Mouse (Mus musculus) spleen, postnatal 4 days (tissue): ENCODE data around the gene Hist1h2bj.

Experiments
- DNase-seq, 2 experiments: peaks; one replicate each; pipeline ENCODE4 v3.0.0; 2022; ENCODE audit warnings: low spot score in 2 of 2

Hist1h2bj gene

DNA sequence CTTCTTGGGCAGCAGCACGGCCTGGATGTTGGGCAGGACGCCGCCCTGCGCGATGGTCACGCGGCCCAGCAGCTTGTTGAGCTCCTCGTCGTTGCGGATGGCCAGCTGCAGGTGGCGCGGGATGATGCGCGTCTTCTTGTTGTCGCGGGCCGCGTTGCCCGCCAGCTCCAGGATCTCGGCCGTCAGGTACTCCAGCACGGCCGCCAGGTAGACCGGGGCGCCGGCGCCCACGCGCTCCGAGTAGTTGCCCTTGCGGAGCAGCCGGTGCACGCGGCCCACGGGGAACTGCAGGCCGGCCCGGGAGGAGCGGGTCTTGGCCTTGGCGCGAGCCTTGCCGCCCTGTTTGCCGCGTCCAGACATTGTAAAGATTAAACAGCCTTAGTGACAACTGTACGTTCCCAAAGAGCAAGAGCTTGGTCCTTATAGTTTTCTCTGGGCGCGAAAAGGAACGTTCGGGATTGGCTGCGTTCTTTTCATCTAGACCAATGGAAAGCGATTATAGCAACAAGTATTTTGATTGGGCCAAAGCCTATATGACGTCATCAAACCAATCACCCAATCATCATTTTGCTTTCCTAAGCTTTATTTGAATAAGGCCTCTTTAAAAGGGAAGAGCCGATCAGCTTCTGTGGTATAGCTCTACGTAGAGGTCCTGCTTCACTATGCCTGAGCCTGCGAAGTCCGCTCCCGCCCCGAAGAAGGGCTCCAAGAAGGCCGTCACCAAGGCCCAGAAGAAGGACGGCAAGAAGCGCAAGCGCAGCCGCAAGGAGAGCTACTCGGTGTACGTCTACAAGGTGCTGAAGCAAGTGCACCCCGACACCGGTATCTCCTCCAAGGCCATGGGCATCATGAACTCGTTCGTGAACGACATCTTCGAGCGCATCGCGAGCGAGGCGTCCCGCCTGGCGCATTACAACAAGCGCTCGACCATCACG, at the start of gene Hist1h2bj, which contains the start of gene Hist1h2ag:
Hist1h2bj (plus strand) TSS at position 647 of the 935 bp plus-strand sequence.
Hist1h2ag (minus strand) TSS at position 377 of the 935 bp plus-strand sequence.
- DNase-seq: peak; percentile 88 to 91

DNA sequence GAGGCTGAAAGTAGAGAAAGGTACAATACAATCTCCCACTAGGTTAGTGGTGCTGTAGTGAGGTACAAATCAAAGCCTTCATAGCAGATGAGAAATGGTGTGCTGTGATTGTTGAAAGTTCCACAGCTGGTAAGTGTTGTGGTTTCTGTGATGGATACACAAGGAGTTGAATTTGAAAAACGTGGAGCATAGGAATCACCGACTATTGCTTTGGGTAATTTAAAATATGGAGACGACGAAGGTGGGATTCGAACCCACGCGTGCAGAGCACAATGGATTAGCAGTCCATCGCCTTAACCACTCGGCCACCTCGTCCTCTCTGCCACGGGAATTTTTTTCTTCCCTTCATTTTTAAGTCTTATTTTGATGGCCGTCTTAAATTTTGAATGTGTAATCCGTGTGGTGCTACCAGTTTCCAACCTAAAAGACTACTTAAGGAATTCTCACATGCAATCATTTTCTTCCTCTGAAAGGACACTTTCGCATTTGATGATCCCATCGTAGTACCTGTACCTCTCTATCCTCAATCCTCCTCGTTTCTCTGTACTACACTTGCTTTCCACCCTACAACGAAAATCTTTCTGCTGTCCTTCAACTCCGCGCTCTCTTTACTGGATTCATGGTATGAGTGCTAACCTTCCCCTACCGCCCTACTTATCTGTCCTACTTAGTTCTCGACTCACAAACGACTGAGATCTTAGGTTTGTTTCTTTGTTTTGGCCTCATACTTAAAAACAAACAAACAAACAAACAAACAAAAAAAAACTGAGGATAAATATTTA, 48.9 kb upstream of the Hist1h2bj start:
- DNase-seq: peak in 1 of 2 experiments; percentile 44

DNA sequence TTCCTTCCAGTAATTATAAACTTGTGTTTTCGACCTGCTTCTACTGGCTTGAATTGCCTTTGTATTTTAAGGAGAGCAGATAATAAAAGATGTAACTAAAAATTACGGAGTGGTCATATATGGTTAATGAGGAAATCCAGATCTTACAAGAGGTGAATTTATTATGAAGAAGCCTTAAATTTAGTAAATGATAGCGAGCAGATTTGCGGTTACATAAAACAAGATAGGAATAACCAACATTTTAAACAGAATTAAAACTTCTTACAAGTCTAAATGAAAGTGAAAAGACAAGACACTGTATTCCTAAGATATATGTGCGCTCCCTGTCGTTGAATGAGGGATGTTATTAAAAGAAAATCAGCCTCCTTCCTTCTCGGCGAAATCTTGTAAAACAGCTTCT, 48.1 kb upstream of the Hist1h2bj start:
- no peak for DNase-seq

DNA sequence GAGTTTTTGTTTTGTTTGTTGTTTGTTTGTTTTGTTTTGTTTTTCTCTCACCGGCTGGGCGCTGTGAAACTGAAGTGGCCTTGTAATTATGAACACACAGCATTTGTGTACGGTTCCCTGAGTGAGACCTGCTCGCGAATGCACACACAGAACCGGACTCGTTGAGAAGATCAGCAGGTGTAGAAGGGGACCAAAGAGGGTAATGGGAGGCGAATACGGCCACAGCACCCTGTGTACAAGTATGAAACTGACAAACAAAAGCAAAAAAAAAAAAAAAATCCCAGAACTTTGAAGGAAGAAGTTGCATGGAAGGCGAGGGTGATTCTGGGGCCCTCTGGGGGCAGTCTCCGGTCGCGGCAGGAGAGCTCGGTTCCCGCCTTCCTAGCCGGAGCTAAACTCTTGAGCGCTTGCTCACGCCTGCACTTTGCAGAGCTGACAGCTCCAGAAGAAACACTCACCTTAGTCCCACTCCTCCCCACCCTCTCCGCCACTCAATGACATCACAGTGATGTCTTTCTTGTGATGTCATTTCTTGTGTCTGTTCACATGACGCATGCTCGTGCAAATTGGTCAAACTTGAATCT, 47.6 kb upstream of the Hist1h2bj start:
- DNase-seq: peak in 1 of 2 experiments; percentile 37

DNA sequence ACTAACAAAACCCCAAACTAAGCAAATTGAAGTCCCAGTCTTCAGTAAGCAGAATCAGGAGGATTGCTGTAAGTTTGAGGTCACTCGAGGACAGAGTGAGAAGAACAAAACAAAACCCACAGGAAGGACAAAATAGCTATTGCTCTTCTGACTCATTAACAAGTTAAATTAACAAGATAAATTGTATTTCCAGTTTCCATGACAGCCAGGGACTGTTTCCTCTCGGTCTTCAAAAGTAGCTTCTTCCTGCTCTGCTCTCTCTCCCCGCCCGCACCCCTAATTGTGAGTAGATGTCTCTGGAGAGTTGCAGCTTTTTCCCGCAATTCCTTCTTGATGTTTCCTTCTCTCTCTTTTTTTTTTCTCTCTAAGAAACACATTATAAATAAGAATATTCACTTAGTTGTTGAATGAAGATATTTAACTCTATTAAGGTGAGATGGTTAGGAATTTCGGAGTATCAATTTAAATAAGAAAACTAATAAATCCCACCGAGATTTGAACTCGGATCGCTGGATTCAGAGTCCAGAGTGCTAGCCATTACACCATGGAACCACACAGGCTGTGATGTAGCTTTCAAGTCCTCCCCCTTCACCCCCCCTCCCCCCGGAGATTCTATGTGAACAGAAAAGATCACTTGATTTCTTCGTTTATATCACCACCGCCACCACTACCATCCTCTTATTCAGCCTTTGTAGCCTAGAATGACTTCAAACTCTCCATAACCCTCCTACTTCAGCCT, 46.7 kb upstream of the Hist1h2bj start:
- no peak for DNase-seq

DNA sequence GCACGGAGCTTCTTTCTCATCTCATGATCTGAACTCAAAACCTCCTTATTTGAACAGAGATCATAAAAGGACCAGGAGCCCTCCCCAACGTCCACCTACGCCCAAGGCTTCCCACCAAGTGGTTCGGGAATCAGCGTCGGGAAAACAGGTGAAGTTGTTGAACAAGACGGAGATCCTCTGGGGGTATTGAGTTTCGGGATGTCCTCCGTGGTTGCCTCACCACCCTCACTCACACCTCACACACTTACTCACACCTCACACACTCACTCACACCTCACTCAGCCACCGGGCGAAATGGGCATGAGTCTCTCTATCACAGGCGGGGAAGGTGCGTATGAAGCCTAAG, 46.2 kb upstream of the Hist1h2bj start:
- DNase-seq: no peak

DNA sequence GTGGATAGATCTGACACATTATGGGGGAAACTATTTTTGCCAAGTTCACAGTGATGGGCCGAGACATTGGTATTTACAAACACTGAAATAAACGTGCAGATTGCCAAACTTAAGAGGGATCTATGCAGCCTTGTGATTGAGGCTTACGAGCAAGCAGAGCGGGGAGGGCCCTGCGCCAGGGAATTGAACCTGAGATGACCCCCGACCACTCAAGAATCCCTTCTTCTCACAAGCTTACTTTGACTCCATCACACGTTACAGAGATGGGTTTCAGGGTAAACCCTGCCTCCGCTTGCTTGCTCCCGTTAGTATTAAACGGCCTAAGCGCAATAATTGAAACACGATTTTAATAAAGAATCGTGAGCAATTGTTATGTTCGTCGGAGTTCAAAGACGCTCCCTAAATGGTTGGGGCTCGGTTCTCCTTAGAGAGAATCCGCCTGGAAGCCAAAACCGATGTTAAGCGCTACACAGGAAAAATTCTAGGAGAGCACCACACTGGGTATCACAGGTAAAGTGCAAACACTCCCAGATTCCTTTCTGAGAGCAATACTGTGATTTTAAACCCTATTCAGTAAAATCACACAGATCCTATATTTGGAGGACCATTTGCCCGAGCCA, 45.7 kb upstream of the Hist1h2bj start:
- no peak for DNase-seq

DNA sequence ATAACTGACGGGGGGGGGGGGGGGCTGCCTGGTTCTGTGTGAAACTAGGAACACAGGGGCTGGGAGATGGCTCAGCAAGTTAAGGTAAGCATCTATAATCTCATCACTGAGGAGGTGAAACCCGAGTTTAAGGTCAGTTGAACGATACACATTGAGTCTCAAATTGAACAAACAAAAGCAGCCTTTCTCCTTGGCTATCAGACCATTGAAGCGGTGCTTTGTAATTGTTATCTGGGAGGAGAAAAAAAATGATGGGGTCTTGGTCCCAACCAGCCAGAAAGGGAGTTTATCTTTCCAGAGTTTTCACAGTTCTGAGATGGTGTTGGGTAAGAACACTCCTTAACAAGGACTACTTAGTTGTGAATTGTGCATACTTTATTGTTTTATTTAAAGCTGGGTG, 45.2 kb upstream of the Hist1h2bj start:
- DNase-seq: no peak

DNA sequence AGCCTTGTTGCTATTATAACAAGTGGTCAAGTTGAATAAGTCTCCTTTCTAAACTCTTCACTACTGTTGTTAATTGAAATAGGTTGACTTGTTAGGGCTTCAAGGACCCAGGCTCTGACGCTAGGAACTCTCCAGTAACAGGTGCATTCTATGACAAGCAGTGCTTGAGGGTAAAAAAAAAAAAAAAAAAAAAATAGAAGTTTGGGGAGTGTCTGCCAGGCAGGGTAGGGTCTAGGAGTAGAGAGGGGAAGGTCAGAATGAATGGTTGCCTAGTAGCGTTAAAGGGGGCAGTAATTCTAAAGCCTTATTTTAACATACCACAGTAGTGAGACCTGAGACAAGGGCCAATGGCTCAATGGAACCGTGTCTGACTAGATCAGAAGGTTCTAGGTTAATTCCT, 44.6 kb upstream of the Hist1h2bj start:
- no peak for DNase-seq

DNA sequence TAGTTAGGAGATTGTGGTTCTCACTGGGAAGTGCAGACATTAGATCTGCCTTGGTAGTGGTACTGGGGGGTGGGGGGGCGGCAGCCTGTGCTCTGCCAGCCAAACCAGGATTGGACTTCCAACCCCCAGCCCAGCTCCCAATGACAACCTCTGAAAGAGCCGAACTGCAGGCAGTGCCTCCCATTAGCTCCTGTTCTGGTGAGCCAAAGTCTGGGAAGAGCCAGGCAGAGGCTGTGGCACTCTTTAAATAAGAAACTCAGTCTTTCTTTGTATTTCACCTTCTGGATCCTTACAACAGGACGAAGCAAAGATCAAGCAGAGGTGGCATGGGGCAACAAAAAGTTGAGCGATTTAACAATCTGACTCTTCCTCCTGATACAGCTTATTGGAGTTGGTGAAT, 43.9 kb upstream of the Hist1h2bj start:
- DNase-seq: no peak

DNA sequence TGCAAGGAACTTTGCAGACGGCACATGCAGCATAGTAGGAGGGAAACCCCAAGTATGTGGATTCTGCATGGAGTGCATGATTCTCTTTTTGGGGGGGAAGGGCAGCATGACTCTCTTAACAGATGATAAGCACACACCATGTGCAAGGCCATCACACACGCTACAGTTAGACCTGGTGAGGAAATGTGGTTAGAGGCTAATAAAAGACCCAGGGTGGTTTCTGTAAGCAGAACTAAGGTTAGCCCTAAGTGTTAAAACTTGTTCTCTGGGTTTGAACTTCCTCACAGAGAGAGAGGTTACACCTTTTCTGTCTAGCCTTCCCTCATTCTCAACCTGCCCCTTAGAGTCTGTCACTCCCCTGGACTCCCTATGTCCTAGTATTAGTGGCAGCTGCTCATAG, 41.7 kb upstream of the Hist1h2bj start:
- DNase-seq: no peak

DNA sequence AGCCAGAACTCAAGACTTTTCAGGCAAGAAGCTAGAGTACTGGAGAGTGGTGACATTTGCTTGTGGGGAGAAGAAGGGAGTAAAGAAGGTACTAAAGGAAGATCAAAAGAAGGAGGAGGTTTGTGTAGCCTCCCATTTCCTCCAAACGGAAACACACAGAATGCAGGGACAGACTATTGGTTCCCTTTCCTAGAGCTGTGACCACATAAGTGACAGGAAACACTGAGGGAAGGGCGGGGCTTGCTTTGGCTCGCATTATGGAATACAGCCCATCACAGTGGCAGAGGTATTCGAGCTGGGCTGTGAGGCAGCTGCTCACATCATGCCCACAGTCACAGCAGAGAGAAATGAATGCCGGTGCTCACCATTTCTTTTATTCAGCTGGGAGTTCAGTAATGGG, 41.2 kb upstream of the Hist1h2bj start:
- no peak for DNase-seq

DNA sequence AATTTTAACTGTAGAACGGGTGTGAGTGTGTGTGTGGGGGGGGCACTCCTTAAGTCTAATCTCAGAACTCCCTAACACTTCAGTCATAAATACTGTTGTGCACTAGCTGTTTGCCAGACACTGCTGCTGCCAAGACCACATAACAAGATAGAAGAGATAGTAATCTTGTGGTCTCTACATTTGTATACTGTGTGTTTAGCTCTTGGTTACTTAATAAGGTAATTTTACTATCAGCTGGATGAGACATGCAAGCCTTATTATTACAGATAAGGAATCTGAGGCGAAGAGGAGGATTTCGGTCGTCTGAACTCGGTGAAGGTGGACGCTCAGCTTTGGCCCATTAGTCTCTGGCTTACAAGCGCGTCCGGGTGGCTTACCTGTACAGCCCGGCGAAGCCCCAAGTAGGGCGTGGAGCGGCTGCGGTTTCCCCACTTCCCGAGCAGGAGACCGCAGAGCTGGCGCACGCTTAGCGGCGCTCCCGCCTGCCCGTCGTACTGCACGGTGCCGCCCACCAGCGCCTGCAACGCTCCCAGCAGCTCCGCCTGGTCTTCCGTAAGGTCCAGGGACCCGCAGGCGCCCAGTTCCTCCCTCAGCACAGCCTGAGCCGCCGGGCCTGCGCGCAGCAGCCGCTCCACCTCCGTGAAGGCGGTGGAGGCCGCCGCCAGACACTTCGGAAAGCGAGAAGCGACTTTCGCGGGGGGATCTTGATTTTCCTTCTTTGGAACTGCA, 37.2 kb upstream of the Hist1h2bj start:
- peak; percentile 33 to 71 for DNase-seq

DNA sequence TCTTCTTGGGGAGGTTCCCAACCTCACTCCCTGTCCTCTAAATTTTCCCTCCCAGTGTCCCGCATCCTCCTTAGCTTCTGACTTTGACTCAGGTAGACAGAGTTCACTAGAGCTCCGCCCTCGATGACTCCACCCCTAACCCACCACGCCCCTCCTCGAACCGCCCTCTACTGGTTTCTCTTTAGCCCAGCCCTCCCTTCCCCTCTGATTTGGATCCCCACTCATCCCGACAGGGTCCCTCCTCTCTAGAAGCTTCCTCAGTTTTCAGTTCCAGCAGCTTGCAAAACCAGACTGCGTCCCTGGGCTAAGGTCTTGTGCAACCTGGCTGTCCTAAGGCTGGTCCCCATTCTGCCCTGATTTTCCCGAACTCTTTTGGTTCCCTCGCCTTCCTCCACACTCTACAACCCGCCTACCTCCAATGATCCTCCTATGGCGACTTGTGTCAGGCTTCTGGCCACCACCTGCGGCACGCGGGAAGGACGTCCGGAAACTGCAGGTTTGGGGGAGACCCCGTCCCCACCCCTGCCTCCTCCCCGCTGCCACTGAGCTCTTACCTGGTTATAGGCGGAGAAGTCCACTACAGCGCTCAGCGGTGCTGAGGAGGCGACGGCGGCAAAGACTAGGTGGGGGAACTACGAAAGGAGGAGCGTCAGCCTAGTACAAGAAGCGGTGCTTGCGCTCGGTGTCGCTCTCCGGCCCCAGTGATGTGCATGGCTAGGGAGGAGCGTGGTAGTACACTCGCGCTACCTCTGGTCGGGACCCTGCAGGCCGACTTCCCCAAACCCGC, 36.5 kb upstream of the Hist1h2bj start:
- DNase-seq: peak; percentile 59 to 79

DNA sequence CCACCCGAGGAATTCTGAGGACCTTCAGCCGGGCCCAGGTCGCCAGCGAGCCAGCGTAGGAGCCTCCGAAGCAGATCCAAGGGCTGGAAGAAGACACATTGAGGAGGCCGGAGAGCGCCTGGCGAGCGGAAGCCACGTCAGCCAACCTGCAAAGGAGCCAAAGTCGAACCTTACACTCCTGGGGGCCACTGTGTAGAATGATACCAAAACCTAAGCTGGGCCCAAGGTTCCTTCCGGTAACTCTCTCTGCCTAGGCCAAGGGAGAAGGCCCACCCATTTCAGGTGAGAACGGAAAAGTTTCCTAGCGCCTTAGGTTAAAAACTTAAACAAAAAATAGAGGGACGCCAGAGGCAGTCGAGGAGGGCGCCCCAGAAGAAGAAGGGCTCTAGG, 35.9 kb upstream of the Hist1h2bj start:
- DNase-seq: no peak

DNA sequence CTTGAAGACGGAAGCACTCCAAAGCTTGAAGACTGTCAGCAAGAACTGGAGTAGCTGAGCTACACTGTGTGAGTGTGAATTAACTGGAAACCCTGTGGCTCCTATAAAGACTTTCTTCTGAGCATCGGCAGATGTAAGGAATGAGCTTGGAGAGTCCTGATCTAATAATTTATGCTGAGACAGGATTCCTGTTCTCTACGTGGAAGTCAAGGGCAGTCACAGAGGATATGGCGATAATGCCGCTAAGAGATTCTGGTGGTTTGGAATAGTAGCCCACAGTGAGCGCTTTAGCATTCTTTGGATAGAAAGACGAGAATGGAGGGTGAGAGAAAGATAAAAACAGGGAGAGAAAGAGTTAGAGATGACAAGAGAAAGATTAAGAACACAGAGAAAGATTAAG, 35.1 kb upstream of the Hist1h2bj start:
- no peak for DNase-seq

DNA sequence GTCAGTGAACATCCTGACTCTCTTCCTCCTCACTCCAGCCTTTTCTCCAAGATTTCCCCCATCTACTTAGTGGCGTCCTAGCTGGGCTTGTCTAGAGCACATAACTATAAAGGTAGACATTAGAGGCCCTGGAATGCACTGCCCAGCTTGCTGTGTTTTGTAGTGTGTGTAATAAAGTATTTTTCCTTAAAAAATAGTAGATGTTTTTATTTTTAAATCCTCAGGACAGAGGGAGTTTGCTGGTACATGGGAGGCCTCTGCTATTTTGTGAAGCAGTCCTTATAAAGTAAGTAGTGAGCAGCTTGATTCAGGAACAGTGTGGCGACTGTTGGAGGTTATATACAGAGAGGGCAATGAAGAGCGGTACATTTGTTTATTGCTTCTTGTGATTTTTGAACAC, 34.3 kb upstream of the Hist1h2bj start:
- no peak for DNase-seq

DNA sequence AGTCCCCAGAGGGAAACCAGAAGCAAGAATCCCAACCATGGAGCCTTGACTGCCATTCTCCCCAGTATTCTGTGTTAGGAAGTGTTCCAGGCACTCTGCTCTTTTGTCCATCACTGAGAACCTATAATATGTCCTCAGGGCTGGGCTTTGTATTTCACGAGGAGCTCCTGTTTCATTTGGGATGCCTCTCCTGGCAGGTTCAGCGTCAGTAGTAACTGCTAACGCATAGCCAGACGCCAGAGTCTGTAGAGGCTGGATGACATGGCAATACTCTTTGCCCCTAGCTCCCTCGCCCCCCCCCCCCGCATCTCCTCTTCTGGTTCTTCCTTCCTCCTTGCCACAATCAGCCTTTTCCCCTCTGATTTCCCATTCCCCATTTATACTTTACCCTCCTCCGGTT, 33.4 kb upstream of the Hist1h2bj start, which contains the start of gene Prss16:
Prss16 (minus strand) TSS at position 101 of the 400 bp plus-strand sequence.
- DNase-seq: no peak

DNA sequence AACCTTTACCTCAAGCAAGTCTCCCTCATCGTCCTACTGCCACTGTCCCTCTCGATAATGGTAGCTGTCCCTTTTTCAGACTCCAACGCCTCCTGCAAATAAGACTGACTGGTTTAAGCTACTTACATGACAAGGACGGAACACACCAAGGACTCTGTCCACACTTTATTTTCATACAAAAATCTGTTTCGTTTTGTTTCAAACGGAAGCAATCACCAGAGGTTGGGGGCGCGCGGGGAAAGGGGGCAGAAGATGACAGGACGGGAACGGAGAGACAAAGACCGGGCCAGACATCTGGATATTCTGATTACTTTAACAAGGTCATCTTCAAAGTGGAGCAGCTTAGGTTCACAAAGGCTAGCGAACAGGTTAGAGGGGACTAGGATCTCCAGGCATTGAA, 29.3 kb upstream of the Hist1h2bj start:
- DNase-seq: no peak

DNA sequence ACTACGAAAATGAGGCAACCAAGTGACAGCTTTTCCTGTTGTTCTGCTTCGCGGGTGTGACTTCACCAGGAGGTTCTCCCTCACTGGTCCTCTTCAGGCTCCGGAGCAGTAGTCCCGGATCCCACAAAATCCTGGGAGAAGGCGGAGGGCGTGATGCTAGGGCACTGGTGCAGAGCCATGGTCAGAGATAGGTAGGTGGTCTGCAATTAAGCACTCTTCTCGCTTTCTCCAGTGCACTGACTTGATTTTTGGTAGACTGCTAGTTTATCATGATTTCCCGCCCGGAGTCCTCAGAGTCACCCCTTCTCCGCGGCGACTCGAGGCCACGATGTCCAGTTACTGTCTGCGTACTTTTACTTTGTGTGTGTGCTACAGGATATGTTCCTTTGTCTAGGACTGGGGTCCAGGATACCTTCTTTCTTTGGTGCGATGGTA, 28.6 kb upstream of the Hist1h2bj start:
- no peak for DNase-seq
